Mouse (Mus musculus): ENCODE results near the gene Vmn2r14. TPM values are rescaled to one million over a fixed set of nuclear protein-coding genes. Genes with fewer than 3 reads are reported as not detected.
"Not testable (repeated sequence)": the region's sequence is repeated elsewhere in the genome, so short reads cannot be mapped to it uniquely, and the experiment has no call there.

Vmn2r14 gene
- polyA plus RNA-seq (2014; fragmentation: Nextera tagmentation; extraction: Ambion mirVana) = not detected in 2 replicates

GRCm38 (mm10) chr5:109224608-109225007 is at the start of gene Vmn2r14:
Vmn2r14 (minus strand) TSS chr5:109224708.
- no peak within 1 kb of the TSS for H3K4me3 ChIP-seq (ENCODE audit: low read depth, low read length)
- no peaks in the 10 kb centered on the region for H3K4me1 ChIP-seq (ENCODE audit: control insufficient read depth, insufficient read depth, low read length)
- WGBS = 71% methylated on average over 3 of the region's 3 CpGs
- H3K36me3 ChIP-seq (ENCODE audit: control insufficient read depth, insufficient read depth, low read length) = no peaks in the 10 kb centered on the region
- no peak for DNase-seq (ENCODE audit: low spot score)
- no peak for ATAC-seq (ENCODE audit: insufficient read depth, low FRiP score, low TSS enrichment)
- H3K27ac ChIP-seq (ENCODE audit: low read depth, low read length) = no peak within 1 kb of the TSS
- no peaks in the 10 kb centered on the region for H3K27me3 ChIP-seq (ENCODE audit: control insufficient read depth, insufficient read depth, low read length)
- H3K9me3 ChIP-seq (ENCODE audit: control insufficient read depth, low read length) = no peaks in the 10 kb centered on the region
- no peak within 1 kb of the TSS for H3K4me2 ChIP-seq (ENCODE audit: low read depth)
- H3K9ac ChIP-seq (ENCODE audit: low read length) = no peak within 1 kb of the TSS

DNA sequence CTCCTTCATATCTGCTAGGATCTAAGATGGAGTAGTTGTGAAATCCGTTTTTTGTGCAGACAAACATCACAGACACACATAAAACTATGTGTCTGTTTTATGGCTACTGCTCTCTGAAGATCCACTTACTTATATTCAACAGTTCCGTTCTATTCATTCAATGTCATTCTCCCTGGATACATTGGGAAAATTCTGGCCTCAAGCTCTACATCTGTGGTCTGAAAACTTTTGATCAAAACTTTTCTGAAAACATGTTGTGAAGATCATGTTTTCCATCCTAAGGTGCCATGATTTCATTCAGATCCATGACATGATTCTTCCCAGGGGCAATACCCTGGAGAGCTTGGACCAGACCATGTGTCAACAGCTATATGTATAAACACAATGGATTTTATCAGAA is 32.4 kb downstream of the Vmn2r14 start, which contains the start of gene Vmn2r13:
Vmn2r13 (minus strand) TSS at position 101 of the 400 bp plus-strand sequence.
- DNase-seq (ENCODE audit: low spot score); H3K27ac ChIP-seq (ENCODE audit: low read depth, low read length); H3K4me1 ChIP-seq (ENCODE audit: control insufficient read depth, insufficient read depth, low read length); ATAC-seq (ENCODE audit: insufficient read depth, low FRiP score, low TSS enrichment); H3K4me3 ChIP-seq (ENCODE audit: low read depth, low read length); H3K36me3 ChIP-seq (ENCODE audit: control insufficient read depth, insufficient read depth, low read length); H3K9me3 ChIP-seq (ENCODE audit: control insufficient read depth, low read length); H3K27me3 ChIP-seq (ENCODE audit: control insufficient read depth, insufficient read depth, low read length); H3K9ac ChIP-seq (ENCODE audit: low read length); H3K4me2 ChIP-seq (ENCODE audit: low read depth): not testable (repeated sequence)
- 61% methylated on average over 2 of the region's 2 CpGs for WGBS

DNA sequence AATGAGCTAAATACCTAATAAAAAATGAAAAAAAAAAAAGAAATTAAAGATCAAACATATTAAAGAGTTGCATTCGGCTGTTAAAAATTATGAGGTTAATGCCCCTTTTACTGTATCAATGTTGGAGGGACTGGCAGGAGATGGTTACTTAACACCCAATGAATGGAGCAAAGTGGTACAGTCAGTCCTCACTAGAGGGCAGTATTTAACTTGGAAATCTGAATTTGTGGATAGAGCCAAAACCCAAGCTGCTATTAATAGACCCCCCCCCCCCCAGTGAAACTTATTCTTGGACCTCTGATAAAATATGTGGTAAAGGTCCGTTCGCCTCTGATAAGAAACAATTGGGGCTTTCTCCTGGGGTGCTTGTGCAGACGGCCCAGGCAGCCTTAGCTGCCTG is 57.7 kb downstream of the Vmn2r14 start:
- 88% methylated on average over 4 of the region's 4 CpGs for WGBS
- not testable (repeated sequence) for H3K9ac ChIP-seq (ENCODE audit: low read length); H3K27ac ChIP-seq (ENCODE audit: low read depth, low read length)

More for the DNA sequence above, 57.7 kb downstream of the Vmn2r14 start:
- not testable (repeated sequence) for DNase-seq (ENCODE audit: low spot score); H3K36me3 ChIP-seq (ENCODE audit: control insufficient read depth, insufficient read depth, low read length); H3K4me1 ChIP-seq (ENCODE audit: control insufficient read depth, insufficient read depth, low read length); H3K4me2 ChIP-seq (ENCODE audit: low read depth); H3K27me3 ChIP-seq (ENCODE audit: control insufficient read depth, insufficient read depth, low read length); H3K9me3 ChIP-seq (ENCODE audit: control insufficient read depth, low read length); ATAC-seq (ENCODE audit: insufficient read depth, low FRiP score, low TSS enrichment); H3K4me3 ChIP-seq (ENCODE audit: low read depth, low read length)

Other genes with a start within 250 kb of the Vmn2r14 start
- not detected in 2 replicates for gene Vmn2r10, start 218.2 kb downstream of the Vmn2r14 start, polyA plus RNA-seq (2014; fragmentation: Nextera tagmentation; extraction: Ambion mirVana)
- gene Vmn2r11, start 165.1 kb downstream of the Vmn2r14 start, polyA plus RNA-seq (2014; fragmentation: Nextera tagmentation; extraction: Ambion mirVana) = not detected in 2 replicates
- gene Vmn2r12, start 126.8 kb downstream of the Vmn2r14 start, polyA plus RNA-seq (2014; fragmentation: Nextera tagmentation; extraction: Ambion mirVana) = not detected in 2 replicates
- gene Vmn2r13, start 32.5 kb downstream of the Vmn2r14 start, polyA plus RNA-seq (2014; fragmentation: Nextera tagmentation; extraction: Ambion mirVana) = not detected in 2 replicates
- not detected in 2 replicates for gene Vmn2r15, start 72.9 kb upstream of the Vmn2r14 start, polyA plus RNA-seq (2014; fragmentation: Nextera tagmentation; extraction: Ambion mirVana)
- gene Vmn2r16, start 105.5 kb upstream of the Vmn2r14 start, polyA plus RNA-seq (2014; fragmentation: Nextera tagmentation; extraction: Ambion mirVana) = not detected in 2 replicates
- gene Vmn2r17, start 195.0 kb upstream of the Vmn2r14 start, polyA plus RNA-seq (2014; fragmentation: Nextera tagmentation; extraction: Ambion mirVana) = not detected in 2 replicates